Mouse (Mus musculus): Measurements from ENCODE around the gene Slc39a11. TPM values are rescaled to one million over a fixed set of nuclear protein-coding genes. Genes with fewer than 3 reads are reported as not detected.

The Slc39a11 gene
- polyA plus RNA-seq, 1 experiment from 2014 or later: 20.1 TPM

- WGBS: 87% methylated on average over 11 of the region's 11 CpGs
Observed at GRCm38 (mm10) chr11:113399601-113400000, 250.3 kb downstream of the Slc39a11 start.

GRCm38 (mm10) chr11:113397394-113397793 is 252.5 kb downstream of the Slc39a11 start:
- Histone ChIP-seq H3K9ac (ENCODE audit: low read depth, low read length) (no peak overlapping the region), H3K4me1 (replicated peaks; ENCODE audit: control insufficient read depth, insufficient read depth, low read length) (no peaks in the 10 kb centered on the region), H3K27ac (ENCODE audit: low read depth, low read length) (no peak overlapping the region), H3K9me3 (ENCODE audit: control insufficient read depth, low read length) (peaks cover 3% of the 10 kb centered on the region; the same call in 1 of the 2 replicates), H3K4me3 (ENCODE audit: low read depth, low read length) (no peak overlapping the region), H3K4me2 (replicated peaks; ENCODE audit: low read depth, low read length) (no peak overlapping the region), H3K27me3 (ENCODE audit: control insufficient read depth, insufficient read depth, low read length) (no peaks in the 10 kb centered on the region), H3K36me3 (ENCODE audit: control insufficient read depth, insufficient read depth, low read length) (no peaks in the 10 kb centered on the region)
- WGBS: 78% methylated on average over 1 of the region's 1 CpGs
- no peak for ATAC-seq (ENCODE audit: low FRiP score)
- DNase-seq (ENCODE audit: low spot score): no peak

More at GRCm38 (mm10) chr11:113399601-113400000, 250.3 kb downstream of the Slc39a11 start:
- Histone ChIP-seq H3K4me2 (replicated peaks; ENCODE audit: low read depth, low read length) (no peak overlapping the region), H3K4me3 (ENCODE audit: low read depth, low read length) (no peak overlapping the region), H3K36me3 (ENCODE audit: control insufficient read depth, insufficient read depth, low read length) (no peaks in the 10 kb centered on the region), H3K27me3 (ENCODE audit: control insufficient read depth, insufficient read depth, low read length) (no peaks in the 10 kb centered on the region), H3K9ac (ENCODE audit: low read depth, low read length) (no peak overlapping the region), H3K4me1 (replicated peaks; ENCODE audit: control insufficient read depth, insufficient read depth, low read length) (no peaks in the 10 kb centered on the region), H3K27ac (ENCODE audit: low read depth, low read length) (no peak overlapping the region), H3K9me3 (ENCODE audit: control insufficient read depth, low read length) (peaks cover 3% of the 10 kb centered on the region; the same call in 1 of the 2 replicates)
- ATAC-seq (ENCODE audit: low FRiP score) (no peak), DNase-seq (ENCODE audit: low spot score) (no peak)

- WGBS: 73% methylated on average over 23 of the region's 23 CpGs
- Histone ChIP-seq H3K4me1 (replicated peaks; ENCODE audit: control insufficient read depth, insufficient read depth, low read length) (no peaks in the 10 kb centered on the region), H3K27me3 (ENCODE audit: control insufficient read depth, insufficient read depth, low read length) (no peaks in the 10 kb centered on the region), H3K9me3 (ENCODE audit: control insufficient read depth, low read length) (peaks cover 3% of the 10 kb centered on the region; the same call in 1 of the 2 replicates), H3K27ac (ENCODE audit: low read depth, low read length) (no peak overlapping the region), H3K36me3 (ENCODE audit: control insufficient read depth, insufficient read depth, low read length) (no peaks in the 10 kb centered on the region), H3K4me2 (replicated peaks; ENCODE audit: low read depth, low read length) (no peak overlapping the region), H3K4me3 (ENCODE audit: low read depth, low read length) (no peak overlapping the region), H3K9ac (ENCODE audit: low read depth, low read length) (no peak overlapping the region)
- no peak for DNase-seq (ENCODE audit: low spot score)
- no peak for ATAC-seq (ENCODE audit: low FRiP score)
Observed at GRCm38 (mm10) chr11:113393366-113394150, 256.3 kb downstream of the Slc39a11 start.

GRCm38 (mm10) chr11:113391664-113392063 is 258.2 kb downstream of the Slc39a11 start:
- no peak overlapping the region for H3K27ac ChIP-seq (ENCODE audit: low read depth, low read length)
- no peaks in the 10 kb centered on the region for H3K4me1 ChIP-seq (replicated peaks; ENCODE audit: control insufficient read depth, insufficient read depth, low read length)
- ATAC-seq (ENCODE audit: low FRiP score): no peak
- H3K4me3 ChIP-seq (ENCODE audit: low read depth, low read length): no peak overlapping the region
- no peaks in the 10 kb centered on the region for H3K9me3 ChIP-seq (ENCODE audit: control insufficient read depth, low read length)
- no peaks in the 10 kb centered on the region for H3K36me3 ChIP-seq (ENCODE audit: control insufficient read depth, insufficient read depth, low read length)
- no peak overlapping the region for H3K9ac ChIP-seq (ENCODE audit: low read depth, low read length)
- no peaks in the 10 kb centered on the region for H3K27me3 ChIP-seq (ENCODE audit: control insufficient read depth, insufficient read depth, low read length)
- WGBS: 91% methylated on average over 12 of the region's 12 CpGs
- H3K4me2 ChIP-seq (replicated peaks; ENCODE audit: low read depth, low read length): no peak overlapping the region
- DNase-seq (ENCODE audit: low spot score): no peak

- no peak for DNase-seq (ENCODE audit: low spot score)
- H3K4me2 ChIP-seq (replicated peaks; ENCODE audit: low read depth, low read length): no peak overlapping the region
Observed at GRCm38 (mm10) chr11:113389637-113390036, 260.2 kb downstream of the Slc39a11 start.

GRCm38 (mm10) chr11:113382674-113383571 is 267.0 kb downstream of the Slc39a11 start:
- 0 out of 2 replicates have a peak overlapping the region, but pooled peaks have one; percentile 9 for H3K27ac ChIP-seq (ENCODE audit: low read depth, low read length)

More at GRCm38 (mm10) chr11:113389637-113390036, 260.2 kb downstream of the Slc39a11 start:
- WGBS: 41% methylated on average over 6 of the region's 6 CpGs
- no peak overlapping the region for H3K4me3 ChIP-seq (ENCODE audit: low read depth, low read length)
- H3K27me3 ChIP-seq (ENCODE audit: control insufficient read depth, insufficient read depth, low read length): no peaks in the 10 kb centered on the region
- no peak overlapping the region for H3K27ac ChIP-seq (ENCODE audit: low read depth, low read length)
- 0 out of 2 replicates have a peak, but pooled peaks have one; percentile 38 for ATAC-seq (ENCODE audit: low FRiP score)
- H3K9me3 ChIP-seq (ENCODE audit: control insufficient read depth, low read length): no peaks in the 10 kb centered on the region
- H3K9ac ChIP-seq (ENCODE audit: low read depth, low read length): no peak overlapping the region
- H3K4me1 ChIP-seq (replicated peaks; ENCODE audit: control insufficient read depth, insufficient read depth, low read length): no peaks in the 10 kb centered on the region
- no peaks in the 10 kb centered on the region for H3K36me3 ChIP-seq (ENCODE audit: control insufficient read depth, insufficient read depth, low read length)

GRCm38 (mm10) chr11:113381550-113381949 is 268.3 kb downstream of the Slc39a11 start:
- DNase-seq (ENCODE audit: low spot score) (no peak), ATAC-seq (ENCODE audit: low FRiP score) (no peak)
- Histone ChIP-seq H3K9ac (ENCODE audit: low read depth, low read length) (no peak overlapping the region), H3K27me3 (ENCODE audit: control insufficient read depth, insufficient read depth, low read length) (no peaks in the 10 kb centered on the region), H3K4me2 (replicated peaks; ENCODE audit: low read depth, low read length) (no peak overlapping the region), H3K27ac (ENCODE audit: low read depth, low read length) (no peak overlapping the region), H3K4me1 (replicated peaks; ENCODE audit: control insufficient read depth, insufficient read depth, low read length) (peaks cover 6% of the 10 kb centered on the region; the same call in 1 of the 2 replicates), H3K9me3 (ENCODE audit: control insufficient read depth, low read length) (no peaks in the 10 kb centered on the region), H3K4me3 (ENCODE audit: low read depth, low read length) (no peak overlapping the region), H3K36me3 (ENCODE audit: control insufficient read depth, insufficient read depth, low read length) (no peaks in the 10 kb centered on the region)
- 83% methylated on average over 8 of the region's 8 CpGs for WGBS

More at GRCm38 (mm10) chr11:113382674-113383571, 267.0 kb downstream of the Slc39a11 start:
- Histone ChIP-seq H3K9ac (ENCODE audit: low read depth, low read length) (no peak overlapping the region), H3K9me3 (ENCODE audit: control insufficient read depth, low read length) (no peaks in the 10 kb centered on the region), H3K4me3 (ENCODE audit: low read depth, low read length) (no peak overlapping the region), H3K4me2 (replicated peaks; ENCODE audit: low read depth, low read length) (no peak overlapping the region), H3K36me3 (ENCODE audit: control insufficient read depth, insufficient read depth, low read length) (no peaks in the 10 kb centered on the region), H3K4me1 (replicated peaks; ENCODE audit: control insufficient read depth, insufficient read depth, low read length) (peaks cover 6% of the 10 kb centered on the region; the same call in 1 of the 2 replicates), H3K27me3 (ENCODE audit: control insufficient read depth, insufficient read depth, low read length) (no peaks in the 10 kb centered on the region)
- WGBS: 26% methylated on average over 10 of the region's 10 CpGs
- no peak for ATAC-seq (ENCODE audit: low FRiP score)
- DNase-seq (ENCODE audit: low spot score): peak; percentile 51

- no peak overlapping the region for H3K4me3 ChIP-seq (ENCODE audit: low read depth, low read length)
- ATAC-seq (ENCODE audit: low FRiP score) (no peak), DNase-seq (ENCODE audit: low spot score) (no peak)
- peaks cover 6% of the 10 kb centered on the region; the same call in 1 of the 2 replicates for H3K4me1 ChIP-seq (replicated peaks; ENCODE audit: control insufficient read depth, insufficient read depth, low read length)
- no peak overlapping the region for H3K27ac ChIP-seq (ENCODE audit: low read depth, low read length)
- H3K36me3 ChIP-seq (ENCODE audit: control insufficient read depth, insufficient read depth, low read length): no peaks in the 10 kb centered on the region
- H3K9ac ChIP-seq (ENCODE audit: low read depth, low read length): no peak overlapping the region
- no peaks in the 10 kb centered on the region for H3K9me3 ChIP-seq (ENCODE audit: control insufficient read depth, low read length)
- H3K27me3 ChIP-seq (ENCODE audit: control insufficient read depth, insufficient read depth, low read length): no peaks in the 10 kb centered on the region
- WGBS: 93% methylated on average over 9 of the region's 9 CpGs
- H3K4me2 ChIP-seq (replicated peaks; ENCODE audit: low read depth, low read length): no peak overlapping the region
Observed at GRCm38 (mm10) chr11:113378867-113379266, 271.0 kb downstream of the Slc39a11 start.

All from hindbrain, embryonic 11.5 days (tissue).